Mouse (Mus musculus): ENCODE data around the gene Sft2d1.
"Not testable (repeated sequence)": the region's sequence is repeated elsewhere in the genome, so short reads cannot be mapped to it uniquely, and the experiment has no call there.

DNA sequence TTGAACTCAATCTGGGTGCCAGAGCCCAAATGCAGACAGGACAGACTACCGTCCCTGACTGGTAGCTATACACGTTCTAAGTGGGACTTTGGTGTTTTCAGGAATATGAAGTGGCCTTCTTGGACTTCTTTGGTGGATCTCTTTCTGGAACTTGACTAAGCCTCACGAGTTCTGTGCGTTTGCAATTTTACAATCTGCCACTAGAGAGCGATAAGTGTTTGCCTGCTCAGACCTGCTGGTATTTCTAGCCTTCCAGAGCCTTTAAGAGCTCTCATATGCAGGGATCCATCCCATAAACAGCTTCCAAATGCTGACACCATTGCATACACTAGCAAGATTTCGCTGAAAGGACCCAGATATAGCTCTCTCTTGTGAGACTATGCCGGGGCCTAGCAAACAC is 46.3 kb upstream of the Sft2d1 start:
- 0 out of 2 replicates have a peak, but pooled peaks have one; percentile 7 for TF ChIP-seq CTCF (IDR thresholded peaks at IDR 0.05; ENCODE audit: borderline replicate concordance, insufficient read depth, low read length)
- not testable (repeated sequence) for TF ChIP-seq POLR2A (IDR thresholded peaks at IDR 0.05; ENCODE audit: low read depth, low read length)
